Mouse (Mus musculus) liver, embryonic 12.5 days (tissue): ENCODE results near the gene Psat1. TPM values are rescaled to one million over a fixed set of nuclear protein-coding genes. Genes with fewer than 3 reads are reported as not detected.

ENCODE experiments used
- ATAC-seq: fragments of 200-750 bp; cut with Nextera tagmentation; 2 replicates; pipeline ENCODE4 v1.8.0; 2017; ENCODE audit warnings: moderate number of reproducible peaks, mild to moderate bottlenecking, moderate library complexity
- H3K27ac ChIP-seq: fragments of 300-500 bp; sonication (generic); 2 replicates; pipeline ENCODE4 v1.5.1; 2016; ENCODE audit warnings: mild to moderate bottlenecking
- H3K27me3 ChIP-seq: fragments of 300-500 bp; sonication (generic); replicated peaks from 2 replicates; pipeline ENCODE4 v1.6.1; 2016; ENCODE audit warnings: mild to moderate bottlenecking, moderate library complexity
- H3K36me3 ChIP-seq: fragments of 300-500 bp; sonication (generic); 2 replicates; pipeline ENCODE4 v1.6.1; 2016; ENCODE audit warnings: mild to moderate bottlenecking, moderate library complexity
- H3K4me1 ChIP-seq: fragments of 300-500 bp; sonication (generic); 2 replicates; pipeline ENCODE4 v1.6.1; 2016
- H3K4me2 ChIP-seq: fragments of 300-500 bp; sonication (generic); 2 replicates; pipeline ENCODE4 v1.6.1; 2016; ENCODE audit warnings: mild to moderate bottlenecking, moderate library complexity
- H3K4me3 ChIP-seq: fragments of 300-500 bp; sonication (generic); 2 replicates; pipeline ENCODE4 v1.5.1; 2016; ENCODE audit warnings: mild to moderate bottlenecking, moderate library complexity
- H3K9ac ChIP-seq: fragments of 300-500 bp; sonication (generic); 2 replicates; pipeline ENCODE4 v1.6.1; 2016; ENCODE audit warnings: mild to moderate bottlenecking, moderate library complexity
- H3K9me3 ChIP-seq: fragments of 300-500 bp; sonication (generic); replicated peaks from 2 replicates; pipeline ENCODE4 v1.6.1; 2016; ENCODE audit warnings: mild to moderate bottlenecking, moderate library complexity
- WGBS: fragments of 180-500 bp; shearing (Covaris S2); methylation state at CpG from one replicate; pipeline ENCODE4 v1.1.7; 2016; ENCODE audit not compliant: insufficient replicate concordance; 5-methylcytosine and 5-hydroxymethylcytosine counted together
- polyA plus RNA-seq: library from polyadenylated mRNA; unstranded; fragments of >200 nt; fragmentation: Nextera tagmentation; extraction: Ambion mirVana; gene quantifications from 2 replicates; pipeline ENCODE4 v1.2.1, GENCODE M21; 2016

Gene Psat1
- polyA plus RNA-seq, 1 experiment from 2014 or later = 191 TPM

GRCm38 (mm10) chr19:15962313-15962712 is 15.2 kb upstream of the Psat1 start:
- no peaks in the 10 kb centered on the region for H3K9me3 ChIP-seq
- no peaks in the 10 kb centered on the region for H3K27me3 ChIP-seq
- H3K36me3 ChIP-seq = peaks cover 53% of the 10 kb centered on the region
- WGBS = 82% methylated on average over 13 of the region's 13 CpGs
- no peak overlapping the region for H3K4me2 ChIP-seq
- H3K9ac ChIP-seq = no peak overlapping the region
- no peak for ATAC-seq
- H3K4me1 ChIP-seq = no peaks in the 10 kb centered on the region
- H3K27ac ChIP-seq = no peak overlapping the region
- H3K4me3 ChIP-seq = no peak overlapping the region

GRCm38 (mm10) chr19:15950225-15950624 is 3.1 kb upstream of the Psat1 start:
- Histone ChIP-seq H3K9me3 (no peaks in the 10 kb centered on the region), H3K4me3 (no peak overlapping the region), H3K4me1 (no peaks in the 10 kb centered on the region), H3K4me2 (no peak overlapping the region), H3K36me3 (peaks cover 7% of the 10 kb centered on the region), H3K9ac (no peak overlapping the region), H3K27ac (no peak overlapping the region), H3K27me3 (no peaks in the 10 kb centered on the region)
- 81% methylated on average over 3 of the region's 3 CpGs for WGBS
- ATAC-seq = no peak

- no peaks in the 10 kb centered on the region for H3K9me3 ChIP-seq
- no peak overlapping the region for H3K4me2 ChIP-seq
- no peak overlapping the region for H3K27ac ChIP-seq
- H3K4me3 ChIP-seq = no peak overlapping the region
- H3K4me1 ChIP-seq = no peaks in the 10 kb centered on the region
- no peaks in the 10 kb centered on the region for H3K36me3 ChIP-seq
- no peak for ATAC-seq
- 52% methylated on average over 1 of the region's 1 CpGs for WGBS
- no peaks in the 10 kb centered on the region for H3K27me3 ChIP-seq
- H3K9ac ChIP-seq = no peak overlapping the region
Measured at GRCm38 (mm10) chr19:15948867-15949266, 1.7 kb upstream of the Psat1 start.

GRCm38 (mm10) chr19:15948426-15948825 is 1.3 kb upstream of the Psat1 start:
- H3K4me1 ChIP-seq = no peaks in the 10 kb centered on the region
- no peaks in the 10 kb centered on the region for H3K27me3 ChIP-seq
- H3K27ac ChIP-seq = no peak overlapping the region
- 67% methylated on average over 7 of the region's 7 CpGs for whole genome bisulfite sequencing
- no peak for ATAC-seq
- H3K4me2 ChIP-seq = no peak overlapping the region
- no peak overlapping the region for H3K4me3 ChIP-seq
- H3K36me3 ChIP-seq = no peaks in the 10 kb centered on the region
- no peak overlapping the region for H3K9ac ChIP-seq
- no peaks in the 10 kb centered on the region for H3K9me3 ChIP-seq

GRCm38 (mm10) chr19:15946663-15947062 is 474 bp downstream of the Psat1 start:
- ATAC-seq = 0 out of 2 replicates have a peak, but pooled peaks have one; percentile 37
- no peak overlapping the region for H3K4me2 ChIP-seq
- WGBS = 61% methylated on average over 10 of the region's 10 CpGs
- H3K4me1 ChIP-seq = no peaks in the 10 kb centered on the region
- no peak overlapping the region for H3K27ac ChIP-seq
- H3K9me3 ChIP-seq = no peaks in the 10 kb centered on the region
- H3K36me3 ChIP-seq = no peaks in the 10 kb centered on the region
- no peak overlapping the region for H3K4me3 ChIP-seq
- H3K9ac ChIP-seq = no peak overlapping the region
- H3K27me3 ChIP-seq = no peaks in the 10 kb centered on the region

GRCm38 (mm10) chr19:15943117-15943423 is 4.1 kb downstream of the Psat1 start:
- H3K9me3 ChIP-seq = no peaks in the 10 kb centered on the region
- H3K27me3 ChIP-seq = no peaks in the 10 kb centered on the region
- ATAC-seq = no peak
- H3K4me3 ChIP-seq = no peak overlapping the region
- no peak overlapping the region for H3K27ac ChIP-seq
- no peaks in the 10 kb centered on the region for H3K4me1 ChIP-seq
- no peak overlapping the region for H3K9ac ChIP-seq
- H3K4me2 ChIP-seq = no peak overlapping the region
- WGBS = 79% methylated on average over 7 of the region's 7 CpGs
- H3K36me3 ChIP-seq = no peaks in the 10 kb centered on the region

- Histone ChIP-seq H3K9ac (no peak overlapping the region), H3K27me3 (no peaks in the 10 kb centered on the region), H3K36me3 (no peaks in the 10 kb centered on the region), H3K4me3 (no peak overlapping the region), H3K4me2 (no peak overlapping the region), H3K4me1 (no peaks in the 10 kb centered on the region), H3K9me3 (no peaks in the 10 kb centered on the region), H3K27ac (no peak overlapping the region)
- no peak for ATAC-seq
- WGBS = 65% methylated on average over 11 of the region's 11 CpGs
Measured at GRCm38 (mm10) chr19:15942421-15943116, 4.6 kb downstream of the Psat1 start.

- no peaks in the 10 kb centered on the region for H3K36me3 ChIP-seq
- WGBS = 73% methylated on average over 8 of the region's 8 CpGs
- no peak overlapping the region for H3K9ac ChIP-seq
- 0 out of 2 replicates have a peak overlapping the region, but pooled peaks have one; percentile 1 for H3K4me2 ChIP-seq
- H3K9me3 ChIP-seq = no peaks in the 10 kb centered on the region
- ATAC-seq = peak; percentile 64
- peak overlapping the region; percentile 68 for H3K27ac ChIP-seq
- no peaks in the 10 kb centered on the region for H3K27me3 ChIP-seq
- H3K4me1 ChIP-seq = no peaks in the 10 kb centered on the region
- no peak overlapping the region for H3K4me3 ChIP-seq
Measured at GRCm38 (mm10) chr19:15941399-15941798, 5.7 kb downstream of the Psat1 start.

GRCm38 (mm10) chr19:15925719-15926045 is 21.5 kb downstream of the Psat1 start:
- peaks cover 11% of the 10 kb centered on the region for H3K36me3 ChIP-seq
- peak overlapping the region; percentile 86 for H3K27ac ChIP-seq
- WGBS = 51% methylated on average over 4 of the region's 4 CpGs
- no peak for ATAC-seq
- H3K9me3 ChIP-seq = no peaks in the 10 kb centered on the region
- H3K27me3 ChIP-seq = no peaks in the 10 kb centered on the region
- H3K4me1 ChIP-seq = peaks cover 33% of the 10 kb centered on the region
- H3K9ac ChIP-seq = peak overlapping the region; percentile 74
- H3K4me3 ChIP-seq = peak overlapping the region; percentile 75
- peak overlapping the region; percentile 95 for H3K4me2 ChIP-seq

- Histone ChIP-seq H3K9me3 (no peaks in the 10 kb centered on the region), H3K36me3 (peaks cover 17% of the 10 kb centered on the region), H3K4me2 (peak overlapping the region; percentile 95), H3K27me3 (no peaks in the 10 kb centered on the region), H3K4me3 (peak overlapping the region; percentile 75), H3K9ac (peak overlapping the region; percentile 81), H3K4me1 (peaks cover 33% of the 10 kb centered on the region), H3K27ac (peak overlapping the region; percentile 91)
- 4% methylated on average over 43 of the region's 43 CpGs for WGBS
- ATAC-seq = peak; percentile 96
Measured at GRCm38 (mm10) chr19:15924866-15925718, 22.0 kb downstream of the Psat1 start.

GRCm38 (mm10) chr19:15924181-15924865 is 22.8 kb downstream of the Psat1 start:
- Histone ChIP-seq H3K36me3 (peaks cover 24% of the 10 kb centered on the region), H3K9me3 (no peaks in the 10 kb centered on the region), H3K9ac (peak overlapping the region; percentile 81), H3K4me2 (peak overlapping the region; percentile 95), H3K27ac (peak overlapping the region; percentile 91), H3K4me1 (peaks cover 36% of the 10 kb centered on the region), H3K4me3 (peak overlapping the region; percentile 75), H3K27me3 (no peaks in the 10 kb centered on the region)
- ATAC-seq = peak; percentile 82
- WGBS = under 1% methylated on average over 46 of the region's 46 CpGs

GRCm38 (mm10) chr19:15923426-15923825 is 23.7 kb downstream of the Psat1 start:
- WGBS = 9% methylated on average over 9 of the region's 9 CpGs

More at GRCm38 (mm10) chr19:15923426-15923825, 23.7 kb downstream of the Psat1 start:
- peak overlapping the region; percentile 95 for H3K4me2 ChIP-seq
- ATAC-seq = no peak
- H3K36me3 ChIP-seq = peaks cover 33% of the 10 kb centered on the region
- H3K27me3 ChIP-seq = no peaks in the 10 kb centered on the region
- H3K9me3 ChIP-seq = no peaks in the 10 kb centered on the region
- peaks cover 36% of the 10 kb centered on the region for H3K4me1 ChIP-seq
- peak overlapping the region; percentile 75 for H3K4me3 ChIP-seq
- peak overlapping the region; percentile 91 for H3K27ac ChIP-seq
- peak overlapping the region; percentile 81 for H3K9ac ChIP-seq
